Mouse (Mus musculus) neutrophil, adult 59 days (primary cell): ENCODE measurements around the gene Tacr1. TPM values are rescaled to one million over a fixed set of nuclear protein-coding genes. Genes with fewer than 3 reads are reported as not detected.

Experiments used
- total RNA-seq, 2 experiments: library from RNA; stranded (reverse); gene quantifications; 1 replicate in 1 of 2; 2 replicates in 1 of 2; pipeline ENCODE4 v1.2.4; 2023

The Tacr1 gene
- not detected for total RNA-seq

GRCm38 (mm10) chr6:82401595-82402451, at the start of gene Tacr1:
TSS of gene Tacr1 (plus strand) at chr6:82402334.

